Mouse (Mus musculus): Measurements from ENCODE around the gene Rnf224.

GRCm38 (mm10) chr2:25194486-25195171 lies 42.0 kb downstream of the Rnf224 start:
- TF ChIP-seq CTCF (IDR thresholded peaks at IDR 0.05) (no peak), EP300 (IDR thresholded peaks at IDR 0.05) (no peak)

Measured in lung, postnatal 0 days (tissue).